Mouse (Mus musculus) neural tube, embryonic 14.5 days (tissue): Measurements from ENCODE around the gene Focad. TPM values are rescaled to one million over a fixed set of nuclear protein-coding genes. Genes with fewer than 3 reads are reported as not detected.

ENCODE experiments used
- ATAC-seq: fragments of 200-750 bp; cut with Nextera tagmentation; 2 replicates; pipeline ENCODE4 v1.8.0; 2017; ENCODE audit warnings: low read depth, mild to moderate bottlenecking, moderate TSS enrichment, moderate library complexity
- H3K27ac ChIP-seq: fragments of 300-500 bp; sonication (generic); 2 replicates; pipeline ENCODE4 v1.5.1; 2014; ENCODE audit warnings: low read depth, mild to moderate bottlenecking, control low read depth, low read length, moderate library complexity, mixed read lengths
- H3K27me3 ChIP-seq: fragments of 300-500 bp; sonication (generic); 2 replicates; pipeline ENCODE4 v1.6.1; 2014; ENCODE audit warnings: low read length; ENCODE audit not compliant: control insufficient read depth, insufficient read depth
- H3K36me3 ChIP-seq: fragments of 300-500 bp; sonication (generic); 2 replicates; pipeline ENCODE4 v1.6.1; 2014; ENCODE audit warnings: low read length, mixed read lengths; ENCODE audit not compliant: control insufficient read depth, insufficient read depth
- H3K4me1 ChIP-seq: fragments of 300-500 bp; sonication (generic); 2 replicates; pipeline ENCODE4 v1.6.1; 2014; ENCODE audit warnings: low read length; ENCODE audit not compliant: control insufficient read depth, insufficient read depth
- H3K4me2 ChIP-seq: fragments of 300-500 bp; sonication (generic); 2 replicates; pipeline ENCODE4 v1.6.1; 2014; ENCODE audit warnings: mild to moderate bottlenecking, low read depth, low read length, control low read depth
- H3K4me3 ChIP-seq: fragments of 300-500 bp; sonication (generic); 2 replicates; pipeline ENCODE4 v1.5.1; 2014; ENCODE audit warnings: low read depth, low read length, control low read depth, mixed read lengths
- H3K9ac ChIP-seq: fragments of 300-500 bp; sonication (generic); replicated peaks from 2 replicates; pipeline ENCODE4 v1.6.1; 2014; ENCODE audit warnings: low read depth, mild to moderate bottlenecking, control low read depth, low read length, mixed read lengths
- H3K9me3 ChIP-seq: fragments of 300-500 bp; sonication (generic); 2 replicates; pipeline ENCODE4 v1.6.1; 2016; ENCODE audit warnings: low read length; ENCODE audit not compliant: control insufficient read depth
- WGBS: fragments of 180-500 bp; shearing (Covaris S2); extraction: QIAGEN DNeasy Blood & Tissue Kit; methylation state at CpG from one replicate; pipeline ENCODE4 v1.1.7; 2014; 5-methylcytosine and 5-hydroxymethylcytosine counted together
- polyA plus RNA-seq: library from polyadenylated mRNA; unstranded; fragments of >200 nt; fragmentation: Nextera tagmentation; extraction: Ambion mirVana; gene quantifications from 2 replicates; pipeline ENCODE4 v1.2.1, GENCODE M21; 2014

The Focad gene
- polyA plus RNA-seq, 1 experiment from 2014 or later, result 23.5 TPM

DNA sequence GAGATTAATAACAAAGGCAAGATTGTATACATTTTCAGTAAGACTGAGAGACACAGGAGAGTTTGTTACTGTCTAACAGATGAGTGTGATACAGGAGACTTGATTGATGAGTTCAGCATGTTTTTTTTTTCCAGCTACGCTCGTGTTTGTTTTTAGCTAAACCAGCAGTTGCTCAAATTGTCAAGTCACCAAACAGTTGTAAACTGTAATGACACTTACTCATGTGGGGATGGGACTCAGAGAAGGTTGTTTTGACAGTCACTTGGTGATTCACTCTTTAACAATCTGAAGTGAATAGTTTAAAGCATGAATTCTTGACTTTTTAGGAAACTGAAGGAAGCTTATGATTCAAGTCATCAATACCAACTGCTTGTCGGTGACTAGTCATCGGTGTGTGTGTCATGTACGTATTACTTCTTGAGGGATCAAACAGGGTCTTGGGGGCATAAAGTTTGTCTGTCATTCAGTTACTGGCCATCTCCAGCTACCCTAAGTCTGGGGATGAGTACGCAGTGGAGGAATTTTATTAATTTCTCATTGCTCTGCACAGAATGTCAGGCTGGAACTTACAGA, 342.2 kb downstream of the Focad start:
- no peak for ATAC-seq

DNA sequence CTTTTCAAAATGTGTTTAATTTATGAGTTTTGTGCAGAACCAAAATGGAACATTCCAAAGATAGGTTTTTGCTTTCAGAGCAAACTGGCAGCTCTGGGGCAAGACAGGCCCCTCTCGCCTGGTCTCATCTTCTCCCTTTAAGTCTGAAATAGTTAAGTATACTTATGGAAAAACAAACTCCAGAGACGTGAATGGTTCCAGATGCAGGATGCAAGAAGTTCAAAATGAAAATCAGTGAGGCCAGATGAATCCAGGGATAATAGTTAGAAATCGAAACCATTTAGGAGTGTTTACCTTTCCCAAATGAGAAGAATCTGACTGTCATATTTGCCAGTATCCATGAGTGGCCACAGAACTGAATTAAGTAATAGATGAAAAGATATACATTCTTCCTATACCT, 342.7 kb downstream of the Focad start:
- Histone ChIP-seq H3K9ac (no peak overlapping the region), H3K4me1 (no peaks in the 10 kb centered on the region), H3K27ac (no peak overlapping the region), H3K4me2 (no peak overlapping the region), H3K36me3 (no peaks in the 10 kb centered on the region), H3K9me3 (no peaks in the 10 kb centered on the region), H3K27me3 (no peaks in the 10 kb centered on the region), H3K4me3 (no peak overlapping the region)
- ATAC-seq, result no peak
- 79% methylated on average over 3 of the region's 3 CpGs for WGBS

More for the DNA sequence above, 342.2 kb downstream of the Focad start:
- Histone ChIP-seq H3K27me3 (no peaks in the 10 kb centered on the region), H3K4me3 (no peak overlapping the region), H3K9ac (no peak overlapping the region), H3K4me2 (no peak overlapping the region), H3K4me1 (no peaks in the 10 kb centered on the region), H3K9me3 (no peaks in the 10 kb centered on the region), H3K36me3 (no peaks in the 10 kb centered on the region), H3K27ac (no peak overlapping the region)
- WGBS, result 83% methylated on average over 6 of the region's 6 CpGs

DNA sequence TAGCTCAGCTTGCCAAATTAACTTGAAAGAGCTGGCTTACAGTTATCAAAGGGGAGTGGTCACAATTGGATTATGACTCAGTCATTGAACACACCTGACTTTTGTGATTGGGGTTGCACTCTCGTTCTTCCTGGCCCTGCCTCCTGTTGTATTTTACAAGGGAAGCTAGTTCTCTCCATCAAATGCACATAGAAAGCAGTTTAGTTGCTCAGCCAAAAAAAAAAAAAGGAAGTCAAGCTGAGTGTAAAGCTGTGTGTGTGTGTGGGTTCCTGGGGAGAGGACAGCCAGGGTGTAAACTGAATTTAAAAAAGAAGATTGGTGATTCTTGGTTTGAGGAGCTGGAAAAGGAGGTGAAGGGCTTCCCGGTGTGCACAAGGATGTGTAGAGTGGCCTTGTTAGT, 343.5 kb downstream of the Focad start:
- Histone ChIP-seq H3K27me3 (no peaks in the 10 kb centered on the region), H3K4me2 (peak overlapping the region; percentile 45; the same call in 1 of the 2 replicates), H3K9ac (no peak overlapping the region), H3K4me1 (no peaks in the 10 kb centered on the region), H3K9me3 (no peaks in the 10 kb centered on the region), H3K36me3 (no peaks in the 10 kb centered on the region), H3K4me3 (no peak overlapping the region), H3K27ac (no peak overlapping the region)
- 57% methylated on average over 2 of the region's 2 CpGs for WGBS
- ATAC-seq, result no peak

- peak; percentile 65; the same call in 1 of the 2 replicates for ATAC-seq
- whole genome bisulfite sequencing, result 7% methylated on average over 14 of the region's 14 CpGs
- Histone ChIP-seq H3K4me1 (no peaks in the 10 kb centered on the region), H3K9me3 (no peaks in the 10 kb centered on the region), H3K4me2 (peak within 1 kb of the TSS; percentile 45), H3K36me3 (no peaks in the 10 kb centered on the region), H3K27me3 (no peaks in the 10 kb centered on the region), H3K27ac (no peak within 1 kb of the TSS), H3K4me3 (peak within 1 kb of the TSS; percentile 19), H3K9ac (peak within 1 kb of the TSS; percentile 37; the same call in 1 of the 2 replicates)
Observed at GRCm38 (mm10) chr4:88438326-88438989, 344.0 kb downstream of the Focad start, which contains the start of gene Hacd4. Gene Hacd4 (minus strand): TSS chr4:88438928.

DNA sequence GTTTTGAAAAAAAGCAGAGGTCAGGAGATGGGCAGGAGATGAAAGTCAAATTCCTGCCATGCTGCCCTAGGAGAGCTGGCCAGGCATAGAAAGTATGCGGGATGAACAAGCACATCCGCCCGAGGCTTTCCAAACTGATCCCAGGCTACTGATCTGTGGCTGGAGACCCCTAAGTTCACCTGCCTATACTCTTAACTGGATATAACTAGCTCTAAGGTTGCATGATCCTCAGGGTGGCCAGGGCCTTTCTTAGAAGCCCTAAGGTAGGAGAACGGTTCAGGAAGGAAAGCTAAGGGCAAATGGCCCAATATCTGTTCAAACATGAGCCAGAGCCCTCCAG, 344.5 kb downstream of the Focad start:
- Histone ChIP-seq H3K36me3 (no peaks in the 10 kb centered on the region), H3K27me3 (no peaks in the 10 kb centered on the region), H3K4me3 (peak overlapping the region; percentile 19), H3K9ac (no peak overlapping the region; the same call in 1 of the 2 replicates), H3K4me2 (peak overlapping the region; percentile 45), H3K27ac (no peak overlapping the region), H3K9me3 (no peaks in the 10 kb centered on the region), H3K4me1 (no peaks in the 10 kb centered on the region)
- no peak for ATAC-seq
- WGBS, result 21% methylated on average over 4 of the region's 4 CpGs

- Histone ChIP-seq H3K4me3 (no peak overlapping the region), H3K9me3 (no peaks in the 10 kb centered on the region), H3K9ac (no peak overlapping the region), H3K4me2 (no peak overlapping the region), H3K36me3 (no peaks in the 10 kb centered on the region), H3K27ac (no peak overlapping the region), H3K4me1 (no peaks in the 10 kb centered on the region), H3K27me3 (no peaks in the 10 kb centered on the region)
- 72% methylated on average over 6 of the region's 6 CpGs for WGBS
- ATAC-seq, result no peak
Observed at GRCm38 (mm10) chr4:88439669-88440123, 345.3 kb downstream of the Focad start.

- H3K27me3 ChIP-seq, result no peaks in the 10 kb centered on the region
- H3K4me3 ChIP-seq, result no peak overlapping the region
- H3K9ac ChIP-seq, result no peak overlapping the region
- H3K4me1 ChIP-seq, result no peaks in the 10 kb centered on the region
- 94% methylated on average over 7 of the region's 7 CpGs for WGBS
- ATAC-seq, result no peak
- H3K4me2 ChIP-seq, result no peak overlapping the region
- no peaks in the 10 kb centered on the region for H3K36me3 ChIP-seq
- H3K27ac ChIP-seq, result no peak overlapping the region
- H3K9me3 ChIP-seq, result no peaks in the 10 kb centered on the region
Observed at GRCm38 (mm10) chr4:88440814-88441213, 346.4 kb downstream of the Focad start.

- no peak for ATAC-seq
- WGBS, result 89% methylated on average over 2 of the region's 2 CpGs
Observed at GRCm38 (mm10) chr4:88448976-88449375, 354.5 kb downstream of the Focad start.

GRCm38 (mm10) chr4:88450087-88450765, 355.8 kb downstream of the Focad start:
- Histone ChIP-seq H3K9ac (no peak overlapping the region), H3K4me1 (no peaks in the 10 kb centered on the region)

More at GRCm38 (mm10) chr4:88448976-88449375, 354.5 kb downstream of the Focad start:
- Histone ChIP-seq H3K4me3 (no peak overlapping the region), H3K9ac (no peak overlapping the region), H3K4me1 (no peaks in the 10 kb centered on the region), H3K9me3 (no peaks in the 10 kb centered on the region), H3K36me3 (no peaks in the 10 kb centered on the region), H3K27ac (no peak overlapping the region), H3K4me2 (no peak overlapping the region), H3K27me3 (no peaks in the 10 kb centered on the region)

More at GRCm38 (mm10) chr4:88450087-88450765, 355.8 kb downstream of the Focad start:
- H3K9me3 ChIP-seq, result no peaks in the 10 kb centered on the region
- H3K27me3 ChIP-seq, result no peaks in the 10 kb centered on the region
- H3K4me2 ChIP-seq, result no peak overlapping the region
- H3K27ac ChIP-seq, result no peak overlapping the region
- no peak for ATAC-seq
- 91% methylated on average over 1 of the region's 1 CpGs for WGBS
- H3K4me3 ChIP-seq, result no peak overlapping the region
- no peaks in the 10 kb centered on the region for H3K36me3 ChIP-seq
